Mouse (Mus musculus) WW6 (cell line): ENCODE measurements around the gene Kcnrg.
"Not testable (repeated sequence)": the region's sequence is repeated elsewhere in the genome, so short reads cannot be mapped to it uniquely, and the experiment has no call there.

Source experiments
- DNase-seq: peaks from one replicate; pipeline ENCODE4 v3.0.0-alpha.2; 2013; ENCODE audit warnings: low read depth, low spot score

Kcnrg gene

GRCm38 (mm10) chr14:61607157-61607556 lies at the start of gene Kcnrg:
TSS of gene Kcnrg (plus strand) at chr14:61607457.
- DNase-seq: no peak

- no peak for DNase-seq
Measured at GRCm38 (mm10) chr14:61558901-61559300, 48.4 kb upstream of the Kcnrg start.

- DNase-seq: no peak
Measured at GRCm38 (mm10) chr14:61559856-61560255, 47.4 kb upstream of the Kcnrg start.

GRCm38 (mm10) chr14:61566211-61566610 lies 41.0 kb upstream of the Kcnrg start:
- not testable (repeated sequence) for DNase-seq

GRCm38 (mm10) chr14:61569344-61569743 lies 37.9 kb upstream of the Kcnrg start:
- DNase-seq: no peak

GRCm38 (mm10) chr14:61571366-61571765 lies 35.9 kb upstream of the Kcnrg start:
- peak; percentile 28 for DNase-seq

GRCm38 (mm10) chr14:61572131-61572530 lies 35.1 kb upstream of the Kcnrg start:
- no peak for DNase-seq

- no peak for DNase-seq
Measured at GRCm38 (mm10) chr14:61575066-61575465, 32.2 kb upstream of the Kcnrg start.

- no peak for DNase-seq
Measured at GRCm38 (mm10) chr14:61575941-61576340, 31.3 kb upstream of the Kcnrg start.

GRCm38 (mm10) chr14:61589288-61590065 lies 17.8 kb upstream of the Kcnrg start:
- DNase-seq: no peak

GRCm38 (mm10) chr14:61596719-61597426 lies 10.4 kb upstream of the Kcnrg start:
- DNase-seq: no peak

- peak; percentile 74 for DNase-seq
Measured at GRCm38 (mm10) chr14:61597968-61598367, 9.3 kb upstream of the Kcnrg start, which contains the start of gene Trim13. TSS of gene Trim13 (plus strand) at chr14:61598247.

GRCm38 (mm10) chr14:61599057-61599806 lies 8.0 kb upstream of the Kcnrg start:
- DNase-seq: peak; percentile 53

- no peak for DNase-seq
Measured at GRCm38 (mm10) chr14:61601348-61601747, 5.9 kb upstream of the Kcnrg start.

GRCm38 (mm10) chr14:61603069-61603755 lies 4.0 kb upstream of the Kcnrg start:
- no peak for DNase-seq

- DNase-seq: no peak
Measured at GRCm38 (mm10) chr14:61604081-61604480, 3.2 kb upstream of the Kcnrg start.

- not testable (repeated sequence) for DNase-seq
Measured at GRCm38 (mm10) chr14:61606088-61606487, 1.2 kb upstream of the Kcnrg start.

- no peak for DNase-seq
Measured at GRCm38 (mm10) chr14:61611766-61612165, 4.5 kb downstream of the Kcnrg start.

GRCm38 (mm10) chr14:61613319-61613718 lies 6.1 kb downstream of the Kcnrg start:
- no peak for DNase-seq

- no peak for DNase-seq
Measured at GRCm38 (mm10) chr14:61620371-61620770, 13.1 kb downstream of the Kcnrg start.

- no peak for DNase-seq
Measured at GRCm38 (mm10) chr14:61635969-61636368, 28.7 kb downstream of the Kcnrg start.

- no peak for DNase-seq
Measured at GRCm38 (mm10) chr14:61642668-61643067, 35.4 kb downstream of the Kcnrg start.
